Mouse (Mus musculus): ENCODE results near the gene Ergic1. TPM values are rescaled to one million over a fixed set of nuclear protein-coding genes. Genes with fewer than 3 reads are reported as not detected.

Gene Ergic1
- total and polyA plus RNA-seq, 2 experiments from 2014 or later: 103 to 186 TPM

DNA sequence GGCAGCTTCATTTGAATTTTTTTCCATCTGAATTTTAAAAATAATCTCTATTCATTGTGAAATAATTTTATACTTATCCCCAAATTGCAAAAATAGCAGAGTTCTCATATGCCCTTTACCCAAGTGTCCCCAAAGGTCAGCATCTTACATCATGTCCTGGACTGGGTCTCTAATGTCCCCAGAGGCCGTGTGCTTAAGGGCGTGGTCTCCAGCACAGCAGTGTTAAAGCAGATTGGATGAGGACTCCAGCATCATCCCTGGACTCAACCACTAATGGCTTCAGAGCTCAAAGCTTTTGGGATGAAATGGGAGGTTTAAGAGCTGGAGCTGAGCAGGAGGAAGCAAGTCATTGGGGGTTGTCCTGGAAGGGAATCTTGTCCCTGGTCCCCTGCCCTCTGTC lies 45.2 kb downstream of the Ergic1 start:
- Histone ChIP-seq H3K9me3 (ENCODE audit: low read length) (no peaks in the 10 kb centered on the region), H3K9ac (no peak overlapping the region), H3K4me3 (ENCODE audit: low read depth, low read length) (no peak overlapping the region), H3K27me3 (ENCODE audit: insufficient read depth, low read length) (no peaks in the 10 kb centered on the region), H3K4me1 (ENCODE audit: insufficient read depth) (no peaks in the 10 kb centered on the region), H3K27ac (ENCODE audit: low read depth, low read length) (no peak overlapping the region), H3K36me3 (ENCODE audit: insufficient read depth) (peaks cover 23% of the 10 kb centered on the region), H3K4me2 (ENCODE audit: low read depth) (no peak overlapping the region)
- TF ChIP-seq CTCF (IDR thresholded peaks at IDR 0.05; ENCODE audit: low read depth): no peak
- 86% methylated on average over 2 of the region's 2 CpGs for WGBS
- DNase-seq (no peak), ATAC-seq (no peak)

DNA sequence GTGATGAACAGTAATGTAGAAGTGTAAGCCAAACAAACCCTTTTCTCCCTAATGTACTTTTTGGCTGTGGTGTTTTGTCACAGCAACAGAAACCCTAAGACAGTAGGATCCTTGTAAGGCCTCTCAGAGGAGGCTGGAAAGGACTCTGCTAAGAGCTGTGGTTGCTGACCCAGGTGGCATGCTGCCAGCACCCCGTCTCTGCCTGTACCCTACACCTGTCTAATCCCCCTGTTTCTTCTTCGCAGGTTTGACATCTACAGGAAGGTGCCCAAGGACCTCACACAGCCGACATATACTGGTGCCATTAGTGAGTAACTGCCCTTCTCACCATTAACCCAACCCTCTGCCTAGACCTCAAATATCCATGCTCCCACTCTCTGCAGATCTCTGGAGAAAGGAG lies 47.1 kb downstream of the Ergic1 start:
- H3K4me1 ChIP-seq (ENCODE audit: insufficient read depth): no peaks in the 10 kb centered on the region
- ATAC-seq: no peak
- no peak overlapping the region for H3K4me3 ChIP-seq (ENCODE audit: low read depth, low read length)
- DNase-seq: no peak
- H3K27ac ChIP-seq (ENCODE audit: low read depth, low read length): no peak overlapping the region
- H3K9ac ChIP-seq: no peak overlapping the region
- peaks cover 32% of the 10 kb centered on the region for H3K36me3 ChIP-seq (ENCODE audit: insufficient read depth)
- H3K27me3 ChIP-seq (ENCODE audit: insufficient read depth, low read length): no peaks in the 10 kb centered on the region
- TF ChIP-seq CTCF (IDR thresholded peaks at IDR 0.05; ENCODE audit: low read depth): no peak
- H3K4me2 ChIP-seq (ENCODE audit: low read depth): no peak overlapping the region
- WGBS: 85% methylated on average over 3 of the region's 3 CpGs
- H3K9me3 ChIP-seq (ENCODE audit: low read length): no peaks in the 10 kb centered on the region

DNA sequence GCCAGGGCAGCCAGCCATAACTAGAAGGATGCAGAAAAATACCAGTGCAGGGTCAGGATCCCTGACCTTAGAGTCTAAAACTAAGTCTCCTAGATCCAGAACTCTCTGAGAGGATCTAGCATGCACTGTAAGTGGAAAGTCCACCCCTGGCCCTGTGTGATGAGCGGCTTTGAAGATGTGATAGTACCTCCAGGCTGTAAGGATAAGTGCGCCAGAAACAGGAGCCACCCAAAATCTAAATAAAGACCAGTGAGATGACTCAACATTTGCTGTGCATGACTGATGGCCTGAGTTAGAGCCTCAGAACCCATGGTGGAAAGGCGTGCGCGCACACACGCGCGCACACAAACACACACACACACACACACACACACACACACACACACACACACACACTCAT lies 47.6 kb downstream of the Ergic1 start:
- H3K4me1 ChIP-seq (ENCODE audit: insufficient read depth): no peaks in the 10 kb centered on the region
- H3K27me3 ChIP-seq (ENCODE audit: insufficient read depth, low read length): no peaks in the 10 kb centered on the region
- 99% methylated on average over 8 of the region's 8 CpGs for WGBS
- no peak overlapping the region for H3K4me2 ChIP-seq (ENCODE audit: low read depth)
- no peaks in the 10 kb centered on the region for H3K9me3 ChIP-seq (ENCODE audit: low read length)
- ATAC-seq (no peak), DNase-seq (no peak)
- TF ChIP-seq CTCF (IDR thresholded peaks at IDR 0.05; ENCODE audit: low read depth): no peak
- H3K4me3 ChIP-seq (ENCODE audit: low read depth, low read length): no peak overlapping the region
- H3K9ac ChIP-seq: no peak overlapping the region
- peaks cover 36% of the 10 kb centered on the region for H3K36me3 ChIP-seq (ENCODE audit: insufficient read depth)
- H3K27ac ChIP-seq (ENCODE audit: low read depth, low read length): no peak overlapping the region

DNA sequence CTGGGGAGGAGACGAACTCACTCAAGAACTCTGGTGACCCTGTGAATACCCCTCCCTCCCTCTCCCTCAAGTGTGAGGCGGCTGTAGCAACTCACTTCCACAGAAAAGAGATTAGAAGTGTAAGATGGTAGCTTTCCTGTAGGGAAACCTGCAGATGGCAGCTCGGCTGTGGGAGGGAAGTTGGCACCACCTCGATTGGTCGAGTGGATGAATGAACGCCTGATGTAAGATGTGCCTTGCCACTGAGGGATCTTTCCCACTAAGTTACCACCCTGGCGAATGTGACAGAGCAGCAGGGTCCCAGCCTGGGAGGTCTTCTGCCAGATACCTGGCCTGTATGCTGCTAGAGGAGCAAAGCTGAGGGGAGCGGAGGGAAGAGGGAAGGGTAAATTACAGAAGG lies 48.5 kb downstream of the Ergic1 start:
- Histone ChIP-seq H3K27ac (ENCODE audit: low read depth, low read length) (no peak overlapping the region), H3K4me1 (ENCODE audit: insufficient read depth) (no peaks in the 10 kb centered on the region), H3K9me3 (ENCODE audit: low read length) (no peaks in the 10 kb centered on the region), H3K27me3 (ENCODE audit: insufficient read depth, low read length) (no peaks in the 10 kb centered on the region), H3K4me3 (ENCODE audit: low read depth, low read length) (no peak overlapping the region), H3K4me2 (ENCODE audit: low read depth) (no peak overlapping the region), H3K9ac (no peak overlapping the region), H3K36me3 (ENCODE audit: insufficient read depth) (peaks cover 40% of the 10 kb centered on the region)
- WGBS: 81% methylated on average over 8 of the region's 8 CpGs
- TF ChIP-seq CTCF (IDR thresholded peaks at IDR 0.05; ENCODE audit: low read depth): no peak
- DNase-seq (no peak), ATAC-seq (no peak)

DNA sequence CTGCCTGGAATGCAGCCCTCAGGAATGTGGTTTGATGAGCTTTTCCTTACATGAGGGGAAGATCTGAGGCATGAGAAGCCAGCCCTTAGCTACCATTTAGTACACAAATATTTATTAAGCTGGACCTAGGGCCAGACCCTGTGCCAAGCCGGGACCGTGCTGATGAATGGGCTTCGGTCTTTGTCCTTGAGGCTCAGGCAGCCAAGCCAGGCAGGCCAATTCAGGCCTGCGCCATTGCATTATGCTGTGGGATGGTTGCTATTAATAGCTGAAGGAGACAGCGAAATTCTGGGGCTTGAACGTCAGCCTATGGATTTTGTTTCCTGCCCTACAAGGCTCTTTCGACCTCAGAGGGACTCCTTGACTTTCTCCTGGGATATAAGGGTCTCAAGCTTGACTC lies 50.0 kb downstream of the Ergic1 start:
- Histone ChIP-seq H3K4me1 (ENCODE audit: insufficient read depth) (no peaks in the 10 kb centered on the region), H3K4me2 (ENCODE audit: low read depth) (no peak overlapping the region), H3K9me3 (ENCODE audit: low read length) (no peaks in the 10 kb centered on the region), H3K27me3 (ENCODE audit: insufficient read depth, low read length) (no peaks in the 10 kb centered on the region), H3K4me3 (ENCODE audit: low read depth, low read length) (no peak overlapping the region), H3K9ac (no peak overlapping the region), H3K36me3 (ENCODE audit: insufficient read depth) (peaks cover 52% of the 10 kb centered on the region), H3K27ac (ENCODE audit: low read depth, low read length) (peak overlapping the region; percentile 29; the same call in 1 of the 2 replicates)
- no peak for TF ChIP-seq CTCF (IDR thresholded peaks at IDR 0.05; ENCODE audit: low read depth)
- ATAC-seq (no peak), DNase-seq (peak; percentile 17)
- 66% methylated on average over 7 of the region's 7 CpGs for WGBS

DNA sequence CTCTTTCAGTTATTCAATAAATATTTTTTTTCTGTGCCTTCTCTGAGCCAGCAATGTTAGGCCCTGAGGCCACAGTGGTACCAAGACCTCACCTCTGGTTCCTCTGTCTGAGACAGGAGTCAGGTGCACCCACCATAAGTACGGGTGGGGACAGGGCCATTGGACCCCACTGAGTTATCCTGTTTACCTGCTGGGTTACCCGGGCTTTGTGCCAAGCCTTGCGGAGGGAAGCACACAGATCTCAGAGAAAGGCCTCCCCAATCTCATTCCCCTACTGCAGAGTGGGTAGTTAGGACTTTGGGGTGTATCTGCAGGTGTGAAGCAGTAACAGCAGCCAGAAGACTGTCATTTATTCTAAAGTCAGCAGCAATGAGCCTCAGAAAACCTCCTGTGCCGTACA lies 50.6 kb downstream of the Ergic1 start:
- no peaks in the 10 kb centered on the region for H3K4me1 ChIP-seq (ENCODE audit: insufficient read depth)
- H3K4me3 ChIP-seq (ENCODE audit: low read depth, low read length): no peak overlapping the region
- WGBS: 76% methylated on average over 4 of the region's 4 CpGs
- no peaks in the 10 kb centered on the region for H3K9me3 ChIP-seq (ENCODE audit: low read length)
- H3K4me2 ChIP-seq (ENCODE audit: low read depth): no peak overlapping the region
- no peak overlapping the region for H3K9ac ChIP-seq
- H3K36me3 ChIP-seq (ENCODE audit: insufficient read depth): peaks cover 58% of the 10 kb centered on the region
- no peak for TF ChIP-seq CTCF (IDR thresholded peaks at IDR 0.05; ENCODE audit: low read depth)
- no peaks in the 10 kb centered on the region for H3K27me3 ChIP-seq (ENCODE audit: insufficient read depth, low read length)
- DNase-seq (no peak), ATAC-seq (no peak)
- peak overlapping the region; percentile 29; the same call in 1 of the 2 replicates for H3K27ac ChIP-seq (ENCODE audit: low read depth, low read length)

DNA sequence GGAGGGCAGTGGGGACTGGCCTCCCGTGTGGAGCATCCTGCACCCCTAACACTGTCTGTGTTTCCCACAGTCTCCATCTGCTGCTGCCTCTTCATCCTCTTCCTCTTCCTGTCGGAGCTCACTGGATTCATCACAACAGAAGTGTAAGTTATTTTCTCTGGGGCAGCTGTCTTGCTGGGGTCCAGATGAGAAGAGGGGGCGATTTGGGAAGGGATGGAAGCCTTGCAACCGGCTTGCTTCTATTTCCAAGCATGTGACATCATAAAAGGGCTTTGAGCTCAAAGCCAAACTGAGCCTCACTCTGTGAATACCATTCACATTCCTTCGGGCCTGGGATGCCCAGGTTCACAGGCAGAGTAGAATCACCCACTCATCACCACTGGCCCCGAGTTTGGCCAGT lies 53.0 kb downstream of the Ergic1 start:
- Histone ChIP-seq H3K27me3 (ENCODE audit: insufficient read depth, low read length) (no peaks in the 10 kb centered on the region), H3K36me3 (ENCODE audit: insufficient read depth) (peaks cover 58% of the 10 kb centered on the region), H3K27ac (ENCODE audit: low read depth, low read length) (no peak overlapping the region), H3K4me3 (ENCODE audit: low read depth, low read length) (no peak overlapping the region), H3K9me3 (ENCODE audit: low read length) (no peaks in the 10 kb centered on the region), H3K4me2 (ENCODE audit: low read depth) (no peak overlapping the region), H3K9ac (no peak overlapping the region), H3K4me1 (ENCODE audit: insufficient read depth) (no peaks in the 10 kb centered on the region)
- ATAC-seq: no peak
- no peak for DNase-seq
- no peak for TF ChIP-seq CTCF (IDR thresholded peaks at IDR 0.05; ENCODE audit: low read depth)
- WGBS: 77% methylated on average over 6 of the region's 6 CpGs

Data from forebrain, postnatal 0 days (tissue).